Mouse (Mus musculus): Measurements from ENCODE around the gene 1700025C18Rik.
A peak's percentile ranks its signal among the peaks of the same experiment; 100 is the strongest.

1700025C18Rik gene

DNA sequence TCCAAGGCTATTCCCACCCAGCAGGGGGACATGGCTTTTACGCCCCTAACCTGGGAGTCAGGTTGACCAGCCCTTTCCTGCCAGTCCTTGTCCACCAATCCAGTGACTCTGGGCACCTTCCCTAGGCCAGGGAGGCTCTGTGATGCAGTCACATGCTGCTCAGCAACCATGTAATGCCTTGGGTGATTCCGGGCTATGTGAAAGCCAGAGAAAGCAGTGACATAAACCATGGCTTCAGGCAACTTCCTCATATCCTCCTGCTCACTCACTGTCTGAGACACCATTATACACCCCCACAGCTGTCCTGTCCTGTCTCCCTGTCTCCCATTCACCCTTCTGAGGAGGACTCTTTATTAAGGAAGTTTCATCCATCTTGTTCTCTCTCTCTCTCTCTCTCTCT, at the start of gene 1700025C18Rik:
TSS of gene 1700025C18Rik (minus strand) at position 101 of the 400 bp plus-strand sequence.
- no peak for DNase-seq

DNA sequence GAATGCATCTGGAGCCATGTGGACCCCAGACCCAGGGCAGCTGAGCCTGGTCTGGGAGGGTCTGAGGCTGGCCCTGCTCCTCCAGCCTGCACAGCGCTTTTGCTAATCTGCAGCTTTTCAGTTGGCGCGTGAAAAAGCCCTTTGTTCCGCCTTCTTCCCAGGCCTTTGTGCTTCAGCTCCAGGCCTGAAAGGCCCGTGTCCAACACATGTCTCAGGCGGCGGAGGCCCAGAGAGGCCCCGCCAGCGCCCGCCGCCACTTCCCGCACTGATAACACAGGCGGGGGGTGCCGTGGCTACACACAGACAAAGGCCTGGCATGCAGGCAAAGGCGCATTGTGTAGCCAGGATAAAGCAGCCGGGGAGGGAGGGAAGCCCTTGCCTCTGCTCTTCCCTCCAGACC, 45.5 kb upstream of the 1700025C18Rik start:
- no peak for DNase-seq

DNA sequence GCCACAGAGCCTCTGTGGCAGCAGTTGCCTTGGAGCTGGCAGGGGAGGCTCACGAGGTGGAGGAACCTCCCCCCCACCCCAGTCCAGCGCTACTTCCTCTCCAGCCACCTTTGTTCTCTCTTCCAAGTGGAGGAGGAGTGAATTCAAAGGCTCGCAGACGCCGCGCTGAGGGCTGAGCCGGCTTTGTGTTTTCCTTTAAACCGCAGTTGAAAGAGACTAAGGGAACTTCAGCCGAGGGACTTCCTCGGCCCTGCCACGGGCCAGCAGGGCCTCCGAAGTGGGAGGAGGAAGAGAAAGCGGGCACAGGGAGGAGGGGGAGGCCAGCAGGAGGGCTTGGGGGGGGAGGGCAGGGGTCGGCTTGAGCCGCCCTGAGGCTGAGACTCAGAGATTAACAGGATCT, 43.0 kb upstream of the 1700025C18Rik start:
- DNase-seq, result no peak

DNA sequence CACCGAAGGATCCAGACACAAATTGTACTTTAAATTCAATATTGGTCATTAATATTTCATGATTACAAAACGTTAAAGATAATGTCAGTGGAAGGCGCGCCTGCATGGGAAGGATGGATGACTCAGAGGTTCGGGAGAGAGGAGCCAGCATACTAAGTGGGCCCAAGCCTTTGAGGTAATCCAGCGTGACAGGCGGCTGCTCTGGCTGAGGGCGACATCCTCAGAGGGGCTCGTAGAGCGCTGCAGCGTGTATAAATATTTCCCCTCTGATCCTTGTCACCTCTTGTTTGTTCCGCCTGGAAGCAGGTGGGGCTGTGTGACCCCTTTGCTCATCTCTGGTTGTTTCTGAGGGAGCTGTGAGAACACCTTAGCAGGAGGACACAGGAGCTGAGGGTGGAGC, 40.9 kb upstream of the 1700025C18Rik start:
- no peak for DNase-seq

DNA sequence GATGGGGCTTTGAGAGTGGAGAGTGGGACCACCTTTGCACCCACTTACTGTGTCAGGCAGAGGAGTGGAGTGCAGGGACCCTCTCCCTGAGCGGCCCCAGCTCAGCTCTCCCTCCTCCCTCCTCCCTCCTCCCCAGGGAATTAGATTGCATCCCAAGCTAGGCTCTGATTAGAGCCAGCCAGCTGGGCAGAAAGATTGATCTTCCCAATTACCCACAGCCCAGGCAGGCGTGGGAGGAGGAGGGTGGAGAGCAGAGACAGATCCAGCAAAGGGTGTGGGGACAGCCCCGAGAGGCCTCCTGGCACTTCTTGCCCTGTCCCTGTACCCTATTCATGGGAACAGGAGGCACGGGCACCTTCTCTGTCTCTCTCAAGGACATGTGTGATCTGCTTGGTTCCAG, 38.6 kb upstream of the 1700025C18Rik start:
- DNase-seq, result no peak

DNA sequence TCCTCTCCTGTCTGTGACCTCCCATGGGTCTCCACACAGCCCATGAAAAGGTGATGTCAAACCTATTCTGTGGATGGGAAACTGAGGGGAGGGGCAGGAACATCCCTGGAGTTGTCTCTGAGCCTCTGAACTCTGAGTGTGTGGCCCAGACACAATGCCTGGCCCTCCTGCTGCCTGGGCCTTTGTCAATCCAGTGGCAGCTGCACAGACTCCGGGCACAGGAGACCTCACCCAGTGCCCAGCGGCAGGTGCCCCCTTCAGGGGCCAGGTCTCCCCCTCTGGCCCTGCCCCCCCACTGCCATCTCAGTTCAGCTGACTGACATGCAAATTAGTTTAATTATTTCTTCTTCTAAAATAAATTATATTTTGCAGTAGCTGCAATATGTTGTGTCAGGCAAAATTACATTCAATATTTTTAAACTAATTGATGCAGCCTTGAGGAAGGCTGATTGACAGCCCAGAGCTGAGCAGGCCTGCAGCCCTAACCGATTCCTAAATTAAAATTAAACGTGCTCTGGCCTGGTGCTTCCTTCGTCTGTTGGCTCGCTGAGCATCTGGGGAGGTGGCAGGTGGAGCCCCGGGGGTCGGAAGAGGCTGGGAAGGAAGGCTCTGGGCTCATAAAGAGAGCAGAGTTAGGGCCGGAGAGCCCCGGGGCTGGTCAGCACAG, 36.5 kb upstream of the 1700025C18Rik start:
- no peak for DNase-seq

DNA sequence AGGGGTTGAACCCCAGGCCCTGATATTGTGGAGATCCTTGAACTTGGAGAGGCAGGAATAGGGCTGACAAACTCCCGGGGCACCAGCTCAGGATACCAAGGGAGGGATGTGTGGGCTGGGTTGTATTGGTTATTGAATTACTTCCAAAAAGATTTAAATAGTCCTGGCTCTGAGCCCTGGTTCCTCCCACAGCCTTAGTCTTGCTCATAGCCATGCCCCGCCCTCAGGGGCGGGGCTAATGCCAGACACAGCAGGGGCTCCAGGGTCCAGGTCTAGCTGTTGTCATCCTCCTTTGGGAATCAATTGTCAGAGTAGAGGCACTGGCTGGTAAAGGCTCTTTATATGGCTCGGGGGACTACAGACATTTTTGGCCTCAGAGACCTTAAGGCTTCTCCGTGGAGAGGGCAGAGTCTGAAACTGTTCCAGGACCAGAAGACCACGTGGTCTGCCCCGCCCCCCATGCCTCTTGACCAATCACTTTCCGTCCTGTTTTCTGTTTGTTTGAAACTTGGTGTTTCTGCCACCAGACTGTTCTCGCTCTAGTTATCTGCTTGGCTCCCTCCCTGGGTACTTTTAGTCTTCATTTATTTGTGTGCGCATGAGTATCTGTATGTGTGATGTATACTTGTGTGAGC, 30.8 kb upstream of the 1700025C18Rik start:
- no peak for DNase-seq

DNA sequence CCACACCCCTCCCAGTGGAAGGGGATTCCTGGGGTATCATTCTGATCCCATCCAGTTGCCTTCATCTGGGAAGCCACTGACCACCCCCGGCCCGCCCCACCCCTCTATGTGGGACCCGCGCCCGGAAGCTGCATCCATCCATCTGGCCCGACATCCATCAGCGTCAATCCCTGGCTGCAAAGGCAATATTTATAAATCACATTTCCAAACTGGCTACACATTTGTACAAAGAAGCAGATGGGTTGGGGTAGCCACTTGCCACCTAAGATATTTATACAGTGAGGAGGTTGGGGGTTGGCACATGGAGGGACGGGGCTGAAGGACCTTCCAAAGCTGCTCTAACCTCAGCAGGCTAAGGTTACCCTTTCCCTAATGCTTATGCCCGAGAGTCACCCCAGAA, 30.2 kb upstream of the 1700025C18Rik start:
- no peak for DNase-seq

DNA sequence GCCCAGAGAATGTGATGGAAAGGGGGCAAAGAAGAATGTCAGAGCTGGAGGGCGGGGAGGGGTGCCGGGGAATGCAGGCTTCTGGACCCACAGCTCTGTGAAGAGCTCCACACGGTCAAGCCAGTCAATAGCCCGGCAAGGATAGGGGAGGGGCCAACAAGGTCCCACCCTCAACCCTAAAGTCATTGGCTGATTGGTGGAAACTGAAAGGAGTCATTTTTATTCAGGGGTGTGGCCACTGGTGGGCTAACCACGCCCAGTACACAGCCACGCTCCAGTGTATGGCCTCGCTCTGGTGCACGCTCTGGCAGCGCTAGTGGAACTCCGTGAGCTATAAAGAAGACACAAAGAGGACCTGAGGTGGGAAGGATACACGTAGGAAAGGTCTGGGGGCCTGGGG, 23.2 kb upstream of the 1700025C18Rik start:
- DNase-seq, result no peak

DNA sequence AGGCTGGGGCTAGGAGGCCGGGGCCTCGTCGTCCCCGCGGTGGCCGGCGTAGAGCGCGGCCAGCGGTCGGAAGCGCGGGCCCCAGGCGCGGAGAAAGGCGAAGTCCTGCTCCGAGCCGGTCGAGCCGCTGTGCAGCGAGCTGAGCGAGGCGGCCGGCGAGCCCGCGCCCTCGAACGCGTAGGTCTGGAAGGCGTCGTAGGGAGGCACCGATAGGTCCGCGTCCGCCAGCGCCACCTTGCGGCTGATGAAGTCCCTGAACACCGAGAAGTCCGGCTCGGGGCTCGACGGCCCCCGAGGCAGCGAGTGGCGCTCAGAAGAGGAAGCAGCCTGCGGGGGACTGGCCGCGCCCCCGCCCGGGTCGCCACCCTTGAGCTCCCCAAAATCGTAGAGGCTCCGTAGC, 21.6 kb upstream of the 1700025C18Rik start:
- DNase-seq, result peak; percentile 79

DNA sequence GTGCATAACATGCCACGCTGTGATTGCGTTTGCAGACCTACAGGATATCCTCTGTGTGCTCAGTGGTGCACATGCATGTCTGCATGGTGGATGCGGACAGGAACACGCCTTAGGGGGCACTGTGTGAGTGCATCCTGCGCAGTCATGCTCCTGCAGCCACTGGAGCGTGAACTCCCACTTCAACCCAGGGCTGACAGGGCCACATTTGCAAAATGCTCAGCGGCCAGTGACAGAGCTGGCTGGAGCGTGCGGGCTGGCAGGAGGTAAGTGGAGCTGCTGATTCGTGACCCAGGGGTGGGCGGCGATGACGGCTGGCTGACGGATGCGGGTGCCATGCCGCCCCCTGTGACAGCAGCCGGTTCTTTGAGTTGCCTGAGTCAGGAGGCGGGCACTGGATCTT, 16.0 kb upstream of the 1700025C18Rik start:
- DNase-seq, result no peak

DNA sequence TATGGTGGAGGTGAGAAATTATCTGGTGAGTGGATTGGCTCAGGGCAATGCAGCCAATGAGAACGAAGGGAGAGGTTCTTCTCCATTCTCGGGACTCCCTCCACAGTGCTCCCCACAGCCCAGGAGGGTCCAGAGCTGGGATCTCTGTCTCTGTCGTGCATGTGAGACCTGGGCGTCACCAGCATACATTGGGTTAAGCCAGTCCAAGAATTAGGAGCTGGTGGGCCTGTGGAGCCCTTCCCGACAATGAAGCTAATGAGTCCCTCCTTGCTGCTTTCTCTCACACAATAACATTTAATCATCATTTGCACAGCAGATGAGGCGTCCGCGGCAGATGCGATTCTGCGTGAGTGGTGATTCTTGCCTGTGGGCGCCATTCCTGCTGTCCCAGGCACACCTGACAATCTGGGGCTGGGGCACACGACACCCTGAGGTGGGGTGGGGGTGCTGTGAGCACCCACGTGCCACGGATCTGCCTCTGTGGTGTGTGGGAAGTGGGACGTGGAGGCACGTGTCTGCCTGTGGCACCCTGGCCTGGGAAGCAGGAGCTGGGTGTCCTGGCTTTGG, 15.0 kb upstream of the 1700025C18Rik start:
- DNase-seq, result no peak

DNA sequence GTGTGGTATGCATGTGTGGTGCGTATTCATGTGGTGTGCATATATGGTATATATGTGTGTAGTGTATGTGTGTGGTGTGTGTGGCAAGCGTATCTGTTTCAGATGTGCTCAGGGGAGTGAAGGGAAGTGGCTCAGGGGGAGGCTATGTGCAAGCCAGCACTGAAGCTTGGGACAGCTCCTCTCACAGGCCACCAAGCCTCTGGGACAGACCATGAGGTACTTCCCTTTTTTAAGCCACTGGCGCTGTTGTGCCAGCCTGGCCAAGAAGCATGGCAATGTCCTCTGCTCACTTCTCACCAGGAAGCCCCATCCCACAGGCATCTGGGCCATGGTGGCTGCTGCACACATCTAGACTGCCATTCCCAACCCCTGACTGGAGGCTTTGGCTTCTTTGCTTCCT, 12.4 kb upstream of the 1700025C18Rik start:
- no peak for DNase-seq

DNA sequence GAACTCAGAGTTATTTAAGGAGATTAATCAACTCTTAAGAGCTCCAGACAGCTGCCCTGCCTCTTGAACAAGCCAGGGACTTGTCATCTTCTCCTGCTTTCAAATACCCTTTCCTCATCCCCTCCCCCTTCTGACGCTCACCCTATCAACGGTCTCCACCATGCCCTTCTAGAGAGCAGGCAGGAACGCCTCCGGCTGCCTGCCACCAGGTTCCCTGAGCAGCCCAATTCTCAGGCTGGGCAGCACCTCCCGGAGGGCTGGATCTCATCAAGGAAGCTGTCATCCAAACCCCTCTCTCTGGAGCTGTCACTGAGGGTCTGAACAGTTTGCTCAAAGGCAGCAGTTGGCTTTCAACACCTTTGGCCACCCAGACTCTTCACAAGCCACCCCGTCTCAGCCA, 10.2 kb upstream of the 1700025C18Rik start:
- DNase-seq, result no peak

DNA sequence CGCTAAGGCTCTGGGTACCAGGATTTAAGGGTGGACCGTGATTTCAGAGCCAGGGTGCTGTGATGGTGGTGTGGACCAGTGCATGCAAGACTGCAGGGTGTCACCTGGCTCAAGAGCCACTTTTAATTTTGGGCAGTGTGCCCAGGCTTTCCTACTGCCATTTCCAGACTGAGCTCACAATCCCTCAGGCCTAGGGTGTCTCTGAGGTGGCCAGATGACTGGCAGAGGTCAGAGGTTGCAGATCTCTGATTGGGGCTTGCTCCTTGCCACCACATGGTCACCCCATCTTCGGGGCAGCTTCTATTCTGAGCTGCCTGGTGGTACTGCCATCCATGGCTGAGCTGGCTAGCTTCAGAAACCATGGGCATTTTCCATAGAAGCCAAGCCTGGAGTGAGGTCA, 8.3 kb upstream of the 1700025C18Rik start:
- DNase-seq, result no peak

DNA sequence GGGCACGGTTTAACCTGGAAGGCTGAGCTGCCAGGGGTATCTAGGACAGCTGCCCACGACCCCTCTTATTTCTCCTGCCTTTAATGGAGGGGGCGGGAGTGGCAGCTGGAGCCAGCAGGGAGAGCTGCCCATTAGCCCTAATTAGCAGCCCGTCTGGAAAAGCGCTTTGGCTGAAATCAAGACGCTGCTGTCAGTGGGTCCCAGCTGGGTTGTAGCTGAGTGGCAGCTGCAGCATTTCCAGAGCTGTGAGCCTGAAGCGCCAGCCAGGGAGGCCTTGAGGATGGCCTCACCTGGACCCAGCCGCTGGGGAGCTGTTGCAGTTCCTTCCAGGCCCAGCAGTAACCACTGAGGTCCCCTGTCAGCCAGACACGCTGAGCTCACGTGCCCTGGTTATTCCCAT, 5.8 kb upstream of the 1700025C18Rik start:
- no peak for DNase-seq

DNA sequence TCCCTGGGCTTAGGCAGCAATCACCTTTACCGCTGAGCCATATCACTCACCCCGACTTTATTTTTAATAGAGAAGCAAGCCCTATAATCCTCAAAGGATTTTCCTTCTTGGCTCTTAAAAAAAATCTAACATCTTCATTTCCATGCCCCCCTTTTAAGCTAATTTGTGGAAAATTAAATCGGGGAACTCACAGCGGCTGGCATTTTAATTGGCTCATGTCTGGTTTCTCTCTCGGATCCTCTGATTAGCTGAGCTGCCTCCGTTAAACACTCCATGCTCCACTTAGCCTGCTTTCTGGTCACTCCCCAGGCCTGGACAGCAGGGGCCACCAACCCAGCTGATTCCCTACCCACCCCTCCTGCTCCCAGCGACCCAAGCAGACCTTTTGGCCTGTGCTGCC, 1.8 kb upstream of the 1700025C18Rik start:
- no peak for DNase-seq

DNA sequence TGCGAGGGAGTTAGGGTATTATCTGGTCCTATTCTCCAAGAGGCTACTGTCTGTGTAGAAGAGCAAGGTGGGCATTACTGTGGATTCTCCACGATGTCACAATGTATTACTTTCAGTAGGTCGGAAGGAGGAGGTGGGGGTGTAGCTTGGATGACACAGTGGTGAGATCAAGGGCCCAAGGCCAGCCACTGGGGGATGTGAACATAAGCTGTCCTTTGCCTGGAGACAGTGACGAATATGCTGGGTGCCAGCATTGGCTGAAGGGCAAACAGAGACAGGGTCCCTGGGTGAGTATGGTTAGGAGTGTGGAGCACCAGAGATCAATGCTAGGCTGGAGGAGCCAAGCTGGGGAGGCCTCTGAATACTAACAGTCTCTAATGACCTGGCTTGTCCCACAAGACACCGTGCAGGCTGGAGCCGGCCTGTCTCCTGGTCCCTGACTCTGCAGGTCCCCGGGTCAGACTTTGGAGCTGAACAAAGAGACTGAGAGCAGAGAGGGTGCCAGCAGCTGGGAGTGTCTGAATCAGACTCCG, 949 bp upstream of the 1700025C18Rik start:
- DNase-seq, result no peak

DNA sequence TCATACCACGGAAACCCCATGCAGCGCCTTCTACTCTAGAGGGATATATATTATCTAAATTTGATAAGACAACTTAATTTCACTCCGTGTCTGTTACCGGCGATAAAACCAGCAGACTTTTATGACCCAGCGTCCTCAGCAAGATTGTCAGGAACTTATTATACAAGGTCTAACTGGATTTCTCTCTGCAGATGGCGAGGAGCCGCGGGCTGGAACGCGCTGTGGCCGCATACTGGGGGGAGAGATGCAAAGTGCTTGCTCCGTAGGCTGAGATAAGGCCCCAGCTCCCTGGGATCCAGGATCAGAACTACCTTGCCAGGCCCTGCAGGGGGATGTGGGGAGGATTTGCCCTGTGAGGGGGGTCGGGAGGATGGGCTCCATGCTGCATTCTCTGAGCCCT, 1.1 kb downstream of the 1700025C18Rik start:
- no peak for DNase-seq

DNA sequence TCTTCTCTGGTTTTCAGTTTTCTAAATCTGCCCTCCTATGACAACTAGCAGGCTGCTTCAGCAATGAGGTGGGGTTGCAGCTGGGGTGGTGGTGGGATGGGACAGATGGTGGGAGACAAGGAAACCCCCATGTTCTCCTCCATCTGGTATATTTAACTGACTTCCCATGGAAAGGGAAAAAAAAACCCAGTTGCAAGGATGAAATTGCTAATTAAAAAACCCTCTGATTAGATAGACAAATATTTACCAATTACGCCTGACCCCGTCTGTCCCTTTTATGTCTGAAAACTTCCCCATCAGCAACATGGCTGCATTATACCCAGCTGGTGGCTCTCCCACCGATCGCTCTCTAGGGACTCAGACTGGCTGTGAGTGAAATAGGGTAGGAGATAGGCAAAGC, 3.9 kb downstream of the 1700025C18Rik start:
- no peak for DNase-seq

DNA sequence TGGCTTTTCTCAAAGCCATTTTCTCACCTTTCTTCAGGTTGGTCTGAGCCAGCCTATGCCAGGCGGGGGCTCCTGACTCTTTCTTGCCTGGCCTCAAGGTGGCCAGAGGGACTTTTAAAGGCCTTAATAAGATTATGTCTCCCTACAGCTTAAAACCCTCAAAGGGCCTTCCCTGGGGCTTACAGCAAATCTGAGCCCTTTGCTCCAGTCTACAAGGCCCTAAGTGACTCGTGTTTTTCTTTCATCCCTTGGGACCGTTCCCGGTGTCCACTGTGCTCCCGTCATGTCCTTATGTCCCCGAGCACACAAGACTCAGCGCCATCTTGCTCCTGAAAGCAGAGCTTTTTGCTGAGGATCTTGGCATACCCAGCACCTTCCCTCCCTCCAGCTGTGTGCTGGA, 9.3 kb downstream of the 1700025C18Rik start:
- DNase-seq, result no peak

DNA sequence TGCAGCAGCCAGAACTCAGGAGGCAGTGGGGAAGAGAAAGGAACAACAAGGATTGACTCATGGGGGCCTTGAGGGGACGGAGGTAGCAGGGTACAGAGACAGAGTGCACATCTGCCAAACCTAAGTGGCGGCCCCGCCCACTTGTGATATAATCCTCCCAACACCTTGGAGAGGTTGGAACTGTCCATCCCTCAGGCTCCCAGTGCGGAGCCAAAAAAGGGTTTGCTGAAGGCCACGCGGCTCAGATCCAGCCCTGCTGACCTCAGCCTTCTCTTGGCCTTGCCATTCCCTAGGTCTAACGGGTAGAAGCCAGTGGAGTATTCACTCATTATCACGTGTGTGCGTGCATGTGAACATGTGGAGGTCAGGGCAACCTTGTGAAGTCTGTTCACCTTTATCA, 9.9 kb downstream of the 1700025C18Rik start:
- DNase-seq, result no peak

DNA sequence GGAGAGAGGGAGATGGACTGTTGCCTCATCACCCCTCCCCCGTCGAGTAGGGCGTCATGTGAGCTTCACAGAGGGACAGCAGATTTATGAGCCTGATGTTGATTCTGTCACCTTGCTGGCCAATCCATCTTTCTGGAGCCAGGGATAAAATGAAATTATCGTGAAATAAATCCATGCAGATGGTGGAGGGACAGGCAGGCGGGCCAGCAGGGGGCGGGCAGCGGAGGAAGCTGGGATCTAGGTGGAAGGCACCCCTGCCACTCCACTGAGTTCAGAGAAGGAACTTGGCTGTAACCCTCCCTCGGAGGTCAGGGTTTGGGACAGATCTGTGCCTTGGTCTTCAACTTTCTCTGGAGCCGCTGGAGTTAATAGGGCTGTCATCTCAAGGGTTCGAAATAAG, 11.9 kb downstream of the 1700025C18Rik start:
- DNase-seq, result no peak

DNA sequence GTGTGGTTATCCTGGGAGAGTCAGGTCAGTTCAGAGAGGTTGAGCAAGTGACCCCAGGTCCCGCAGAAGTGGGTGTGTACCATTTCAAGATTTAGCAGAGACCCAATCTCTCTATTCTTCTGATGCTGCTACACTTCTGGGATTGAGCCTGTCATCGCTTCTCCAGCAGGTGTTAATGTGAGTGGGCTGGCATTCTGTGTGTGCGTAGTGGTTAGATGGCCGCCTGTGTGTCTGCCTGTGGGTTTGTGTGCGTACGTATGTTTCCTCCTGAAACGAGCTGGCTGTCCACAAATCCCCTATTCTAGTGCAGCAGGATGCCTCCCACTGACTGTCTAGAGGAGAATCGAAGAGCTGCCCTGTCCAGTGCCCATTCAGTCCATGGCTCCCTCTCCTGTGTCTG, 12.5 kb downstream of the 1700025C18Rik start:
- no peak for DNase-seq

DNA sequence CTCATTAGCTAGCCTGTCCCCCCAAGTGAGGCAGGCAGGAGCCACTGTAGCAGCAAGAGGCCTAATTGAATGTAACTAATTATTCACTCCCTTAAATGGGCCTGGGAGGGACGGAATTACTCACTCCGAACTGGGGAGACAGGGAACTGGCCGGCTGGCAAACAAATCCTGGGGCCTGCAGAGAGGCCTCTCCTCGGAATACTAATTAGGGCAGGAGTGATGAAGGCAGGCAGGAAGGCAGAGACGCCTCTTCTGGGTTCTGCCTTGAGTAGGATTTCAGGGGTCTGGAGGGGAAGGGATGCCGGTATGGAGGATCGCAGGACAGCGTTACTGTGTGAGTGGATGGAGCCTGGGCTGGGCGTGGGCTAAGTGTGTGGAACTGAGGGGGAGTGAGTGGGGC, 13.5 kb downstream of the 1700025C18Rik start:
- no peak for DNase-seq
